8 mouse cellular contexts compared by ENCODE assay signal in the genomic region with DNA sequence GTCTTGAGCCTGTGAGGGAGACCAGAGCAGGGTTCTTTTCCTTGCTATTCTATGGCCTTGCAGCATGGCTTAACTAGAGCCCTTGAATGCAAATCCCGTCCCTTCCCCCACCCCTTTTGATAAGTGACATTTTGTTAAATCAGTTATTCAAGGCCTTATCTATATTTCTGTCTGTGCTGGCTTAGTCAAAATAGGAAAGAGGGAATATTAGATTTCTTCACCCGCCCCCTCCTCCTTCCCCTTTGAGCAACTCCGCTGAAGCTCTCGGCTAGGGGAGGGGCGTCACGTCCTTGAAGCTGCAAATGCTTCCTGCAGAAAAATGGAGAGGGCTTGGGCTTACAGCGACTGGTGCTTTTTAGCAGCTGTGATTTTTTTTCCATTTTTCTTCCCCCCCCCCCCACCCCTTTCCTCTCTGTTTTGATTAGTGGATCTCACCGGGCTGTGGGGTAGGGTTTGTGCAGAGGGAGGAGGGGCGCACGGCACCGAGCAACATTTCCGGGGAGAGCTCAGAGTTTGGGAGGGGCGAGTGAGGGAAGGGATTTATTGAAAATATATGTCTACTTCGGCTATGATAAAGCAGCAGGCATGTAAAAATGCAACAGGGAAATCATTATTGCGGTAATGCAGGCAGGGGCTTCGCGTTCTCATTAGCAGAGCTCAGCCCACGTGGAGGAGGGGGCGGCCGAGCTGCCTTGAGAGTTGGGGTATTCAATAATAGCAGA.
DNase-seq lines count a peak whose midpoint lies in the region; ATAC-seq and TF ChIP-seq lines count a peak whose summit lies in the region.

No protein-coding gene starts in this region.

- peak overlapping the region; percentile 43 for H3K4me2 ChIP-seq in limb, embryonic 14.5 days (replicated peaks; ENCODE audit: low read depth, low read length, severe bottlenecking)

- TF ChIP-seq CTCF in olfactory bulb, adult 2 months (IDR thresholded peaks at IDR 0.05; ENCODE audit: insufficient read depth, low read depth, low read length), result no peak

- peak; percentile 58; the same call in 1 of the 2 replicates for ATAC-seq in limb, embryonic 14.5 days (ENCODE audit: low FRiP score, low read depth)

- no peak overlapping the region for H3K9ac ChIP-seq in limb, embryonic 14.5 days (ENCODE audit: low read depth, low read length, severe bottlenecking)

- 20% methylated on average over 20 of the region's 20 CpGs for WGBS in limb, embryonic 14.5 days
- WGBS in olfactory bulb, adult 2 months, result 4% methylated on average over 20 of the region's 20 CpGs

- H3K27me3 ChIP-seq in limb, embryonic 14.5 days (ENCODE audit: control insufficient read depth, insufficient read depth, low read length), result no peaks in the 10 kb centered on the region

- peaks cover 23% of the 10 kb centered on the region for H3K4me1 ChIP-seq in limb, embryonic 14.5 days (ENCODE audit: control insufficient read depth, insufficient read depth, low read length)
- H3K4me1 ChIP-seq in olfactory bulb, adult 2 months (ENCODE audit: control insufficient read depth, insufficient read depth, low read length), result peaks cover 24% of the 10 kb centered on the region

- peaks cover 17% of the 10 kb centered on the region; the same call in 1 of the 2 replicates for H3K36me3 ChIP-seq in limb, embryonic 14.5 days (ENCODE audit: control insufficient read depth, insufficient read depth, low read length)

- H3K4me3 ChIP-seq in limb, embryonic 14.5 days (replicated peaks; ENCODE audit: low read length), result peak overlapping the region; percentile 13
- H3K4me3 ChIP-seq in olfactory bulb, adult 2 months (ENCODE audit: insufficient read depth, low read depth, low read length), result peak overlapping the region; percentile 33

- H3K9me3 ChIP-seq in limb, embryonic 14.5 days (ENCODE audit: control insufficient read depth, low read length), result no peaks in the 10 kb centered on the region

- no peak overlapping the region for H3K27ac ChIP-seq in limb, embryonic 14.5 days (replicated peaks; ENCODE audit: low read depth, low read length)
- peak overlapping the region; percentile 90 for H3K27ac ChIP-seq in olfactory bulb, adult 2 months (ENCODE audit: insufficient read depth, low read depth, low read length)

- DNase-seq in layer of hippocampus, adult 9-11 months, result peak; percentile 57
- no peak for DNase-seq in layer of hippocampus, postnatal 25 days (ENCODE audit: extremely low spot score in 1 of 2, low spot score in 1 of 2)
- peak; percentile 53 for DNase-seq in embryo, embryonic 10.5 days (ENCODE audit: low spot score)
- DNase-seq in frontal cortex, postnatal 10 days (ENCODE audit: low spot score in 2 of 2), result peak; percentile 49 to 50
- no peak for DNase-seq in limb, embryonic 14.5 days (ENCODE audit: low spot score)
- no peak for DNase-seq in thymus, postnatal 10 days (ENCODE audit: low spot score in 2 of 2)
- DNase-seq in thymus, postnatal 14 days, result no peak

- TF ChIP-seq POLR2A in limb, embryonic 14.5 days (IDR thresholded peaks at IDR 0.05; ENCODE audit: borderline replicate concordance, extremely low read depth, insufficient read depth, insufficient read length), result no peak
- TF ChIP-seq POLR2A in olfactory bulb, adult 2 months (IDR thresholded peaks at IDR 0.05; ENCODE audit: insufficient read depth, low read depth, low read length), result no peak

Comparison
In these comparisons a context has a peak if more than half of its experiments do, and no peak if none do; other contexts are left out.
1. DNase-seq: peak in layer of hippocampus, adult 9-11 months (single experiment), embryo, embryonic 10.5 days (single experiment) and frontal cortex, postnatal 10 days (2 of 2); none in layer of hippocampus, postnatal 25 days (0 of 2), limb, embryonic 14.5 days (single experiment), thymus, postnatal 10 days (0 of 2) and thymus, postnatal 14 days (single experiment).